Mouse (Mus musculus) frontal cortex, adult (tissue): Measurements from ENCODE around the gene Lypd6.

Experiments
- ATAC-seq: cut with Nextera tagmentation; 2 replicates; pipeline ENCODE4 v1.9.2; 2017; ENCODE audit warnings: mild to moderate bottlenecking, moderate library complexity, mixed read lengths; ENCODE audit not compliant: low TSS enrichment

The Lypd6 gene

DNA sequence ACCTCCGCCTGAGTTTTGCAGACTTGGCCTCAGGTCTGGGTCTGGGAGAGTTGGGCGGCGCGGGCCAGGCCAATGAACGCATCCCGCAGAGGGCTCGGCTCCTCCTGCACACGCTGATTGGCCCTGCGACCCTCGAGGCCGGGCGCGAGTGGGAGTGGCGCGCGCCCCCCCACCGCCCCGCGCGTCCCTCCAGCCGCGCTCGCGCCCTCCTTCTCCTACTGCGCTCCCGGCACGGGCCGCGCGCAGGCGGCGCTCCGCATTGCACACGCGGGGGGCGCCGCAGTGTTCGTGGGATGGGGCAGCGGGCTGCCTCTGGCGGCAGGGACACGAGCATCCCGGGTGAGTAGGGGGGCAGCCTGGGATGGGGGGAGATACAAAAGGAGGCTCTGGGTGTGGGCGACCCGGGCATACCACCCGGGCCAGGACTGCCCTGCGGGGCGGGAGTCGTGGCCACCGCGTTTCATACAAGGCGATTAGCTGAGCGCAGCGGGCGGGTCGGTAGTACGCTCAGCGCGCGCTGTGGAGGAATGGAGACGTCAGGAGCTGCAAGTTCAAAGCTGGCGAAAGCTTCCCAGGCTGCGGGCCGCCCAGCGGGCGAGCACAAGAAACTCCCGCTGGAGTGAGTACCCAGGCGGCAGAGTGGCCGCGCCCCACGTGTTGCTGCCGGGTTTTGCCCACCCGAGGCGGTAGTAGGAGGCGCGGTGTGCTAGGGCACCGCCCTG is at the start of gene Lypd6:
TSS of gene Lypd6 (plus strand) at position 184 of the 722 bp plus-strand sequence.
- peak; percentile 88 for ATAC-seq

DNA sequence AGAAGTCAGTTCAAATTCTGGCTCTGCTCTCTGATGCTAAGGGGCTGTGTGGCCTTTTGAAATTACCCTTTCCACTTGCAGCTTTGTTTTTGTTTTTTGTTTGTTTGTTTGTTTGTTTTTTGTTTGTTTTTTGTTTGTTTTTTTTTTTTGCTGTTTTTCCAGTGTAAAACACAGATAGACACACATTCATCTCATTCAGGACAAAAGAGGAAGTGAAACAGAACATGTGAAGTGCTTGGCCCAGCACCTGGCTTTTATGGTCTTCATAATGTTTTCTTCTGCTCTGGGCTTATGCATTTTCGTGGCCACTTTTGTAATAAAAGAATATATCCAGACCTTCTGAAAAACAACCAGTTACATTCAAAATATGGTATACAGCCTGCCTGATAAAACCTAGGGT is 46.8 kb upstream of the Lypd6 start:
- ATAC-seq, result no peak

DNA sequence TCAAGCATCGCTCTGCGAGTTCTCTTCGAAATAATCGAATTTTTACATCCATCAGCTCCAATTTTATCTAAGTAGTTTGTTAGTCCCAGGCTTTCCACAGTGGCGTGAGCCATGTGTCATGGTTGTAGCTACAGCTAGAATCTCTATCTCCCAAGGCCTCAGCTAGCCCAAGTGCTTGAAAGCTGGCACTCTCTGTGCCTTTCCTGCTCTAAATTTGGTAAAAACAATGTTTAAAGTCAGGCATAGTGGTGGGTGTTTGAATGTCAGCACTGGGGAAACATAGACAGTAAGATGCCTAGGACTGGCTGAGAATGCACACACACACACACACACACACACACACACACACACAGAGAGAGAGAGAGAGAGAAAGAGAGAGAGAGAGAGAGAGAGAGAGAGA is 40.7 kb upstream of the Lypd6 start:
- ATAC-seq, result peak; percentile 96

- ATAC-seq, result no peak
Measured at GRCm38 (mm10) chr2:50028930-50029329, 37.3 kb upstream of the Lypd6 start.

DNA sequence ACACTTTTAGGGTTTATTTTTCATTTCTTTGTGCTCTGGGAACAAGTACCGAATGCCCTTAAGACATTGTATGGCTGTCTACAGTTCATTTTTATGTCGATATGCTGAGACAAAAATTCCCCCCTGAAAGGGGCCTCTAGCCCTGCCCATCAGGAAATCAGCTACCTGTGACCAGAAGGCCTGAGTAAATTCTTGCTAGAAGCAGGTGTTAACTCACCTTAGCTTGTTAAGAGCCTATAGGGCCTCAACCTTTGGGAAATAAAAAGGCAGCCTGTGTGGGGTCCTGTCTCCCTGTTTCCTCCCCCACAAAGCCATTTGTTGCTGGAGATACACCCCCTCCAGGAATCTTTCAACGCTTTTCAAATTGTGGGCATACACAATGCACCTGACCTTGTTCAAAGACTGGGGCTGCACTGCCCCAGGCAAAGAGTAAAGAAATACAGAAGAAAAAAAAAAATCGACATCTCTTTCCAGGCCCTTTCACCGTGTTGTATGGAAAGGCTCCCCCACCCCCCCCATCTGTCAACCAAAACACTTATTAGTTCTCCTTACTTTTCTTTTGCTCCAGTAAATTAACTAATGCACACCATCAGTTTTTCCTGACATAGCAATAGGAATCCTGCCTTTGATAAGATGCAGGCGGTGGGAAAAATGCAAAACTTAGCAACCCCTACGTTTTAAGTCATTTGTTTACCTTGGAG is 21.9 kb upstream of the Lypd6 start:
- ATAC-seq, result no peak

DNA sequence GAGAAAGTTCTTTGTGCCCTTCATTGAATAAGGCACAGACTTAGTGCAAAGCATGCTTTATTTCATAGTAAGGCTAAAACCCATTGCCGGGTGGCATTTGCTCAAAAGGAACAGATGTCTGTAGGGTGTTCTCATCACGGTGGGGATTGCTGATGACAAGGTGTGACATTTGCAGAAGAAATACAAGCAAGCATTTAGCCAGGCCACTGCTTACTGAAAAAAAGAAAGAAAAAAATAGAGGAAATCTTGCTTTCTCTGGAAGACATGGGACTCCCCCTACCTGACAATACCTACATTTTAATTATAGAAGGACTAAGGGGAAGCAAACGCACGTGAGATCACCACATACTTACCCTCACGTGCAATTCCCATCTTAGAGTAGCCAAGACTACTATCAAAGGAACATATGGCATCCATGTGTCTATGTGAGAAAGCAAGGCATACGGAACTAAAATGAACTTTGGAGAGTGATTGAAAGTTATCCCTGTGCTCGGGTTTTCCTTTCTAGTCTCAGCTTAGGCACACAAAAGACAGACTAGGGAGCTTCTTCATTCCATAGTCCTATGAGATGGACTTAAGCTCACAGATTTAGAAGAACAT is 21.3 kb upstream of the Lypd6 start:
- ATAC-seq, result peak; percentile 90

DNA sequence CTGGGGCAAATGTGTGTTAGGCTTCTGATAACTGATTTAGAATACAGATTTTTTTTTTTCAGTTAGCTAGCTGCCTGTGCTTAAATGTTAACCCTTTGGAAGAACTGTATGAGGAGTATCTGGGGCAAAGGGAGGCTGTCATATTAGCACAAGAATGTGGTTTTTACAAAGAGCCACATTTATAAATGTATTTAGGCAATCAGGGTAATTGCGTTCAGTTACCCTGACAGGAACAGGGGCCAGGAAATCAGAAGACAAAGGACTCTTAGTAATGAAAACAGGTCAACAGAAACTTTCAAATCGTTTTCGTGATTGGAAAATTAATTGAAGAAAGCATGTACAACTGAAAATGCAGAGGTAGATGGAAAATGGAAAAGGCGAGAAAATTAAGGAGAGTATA is 20.4 kb upstream of the Lypd6 start:
- no peak for ATAC-seq

DNA sequence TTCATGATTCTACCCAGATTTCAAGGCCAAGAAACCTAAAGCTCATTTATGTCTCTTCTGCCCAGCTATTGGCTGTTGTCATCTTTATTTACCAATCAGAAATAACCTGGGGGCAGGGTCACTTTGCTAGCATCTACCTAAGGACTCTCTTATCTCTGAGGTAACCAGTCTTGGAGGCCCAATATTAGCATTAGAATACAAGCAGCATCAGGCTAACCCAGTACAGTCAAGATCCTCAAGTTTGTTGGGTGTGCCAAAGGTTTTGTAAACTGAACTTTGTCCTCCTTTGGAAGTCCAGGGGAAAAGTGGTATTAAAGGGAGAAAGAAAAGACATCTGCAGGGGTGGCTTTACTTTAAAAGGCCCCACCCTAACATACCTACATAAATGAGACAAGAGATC is 17.8 kb upstream of the Lypd6 start:
- no peak for ATAC-seq

GRCm38 (mm10) chr2:50053893-50054292 is 12.3 kb upstream of the Lypd6 start:
- no peak for ATAC-seq

GRCm38 (mm10) chr2:50065902-50066245 is 355 bp upstream of the Lypd6 start:
- ATAC-seq, result peak; percentile 60

GRCm38 (mm10) chr2:50066968-50067315 is 713 bp downstream of the Lypd6 start:
- no peak for ATAC-seq

DNA sequence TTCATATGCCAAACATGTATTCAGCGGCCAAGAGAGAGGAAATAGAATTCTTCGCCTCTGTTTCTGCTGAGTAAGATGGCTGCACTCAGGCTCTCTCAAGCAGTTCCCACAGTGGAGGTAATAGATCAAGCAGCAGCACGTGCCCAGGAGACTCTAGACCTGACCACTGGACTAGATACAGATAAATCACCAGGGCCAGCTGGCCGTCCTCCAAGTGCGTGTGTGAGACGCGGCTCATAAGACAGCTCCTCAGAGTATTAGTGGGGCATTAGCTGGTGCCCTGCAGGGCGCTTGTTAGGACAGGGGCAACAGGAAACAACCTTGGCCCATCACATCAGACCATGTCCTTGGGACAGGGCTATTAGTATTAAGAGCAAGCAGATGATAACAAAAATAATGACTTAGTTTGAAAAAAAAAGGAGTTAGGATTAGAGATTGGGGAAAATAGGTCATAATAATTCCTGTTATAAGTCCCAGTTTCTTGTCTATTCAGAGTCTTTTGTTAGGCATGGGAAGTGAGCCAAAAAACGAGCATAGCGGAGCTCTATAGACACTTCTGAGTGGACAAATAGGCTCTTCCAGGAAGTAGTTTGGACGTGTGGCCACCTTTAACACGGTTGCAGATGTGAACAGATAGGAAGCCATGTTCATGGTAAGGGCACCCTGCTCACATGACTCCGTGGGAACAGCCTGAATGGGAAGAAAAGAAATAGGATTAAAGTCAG is 3.5 kb downstream of the Lypd6 start:
- ATAC-seq, result no peak

DNA sequence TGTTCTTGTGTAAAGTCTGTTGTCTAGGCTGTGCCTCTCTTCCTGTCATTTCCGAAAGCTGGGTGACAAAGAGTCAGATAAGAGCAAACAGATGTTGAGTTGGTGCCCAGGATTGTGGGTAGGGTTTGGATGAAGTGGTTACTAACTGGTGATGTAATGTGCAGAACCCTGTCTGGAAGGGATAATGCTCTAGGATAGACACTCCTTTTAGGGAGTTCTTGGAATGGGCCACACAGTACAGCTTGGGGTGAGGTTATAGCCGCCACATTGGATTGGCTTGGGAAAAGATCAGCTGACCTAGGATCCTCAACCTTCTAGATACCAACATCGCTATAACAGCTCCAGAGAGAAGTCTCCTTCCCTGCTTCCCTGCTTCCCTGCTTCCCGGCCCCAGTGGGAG is 5.9 kb downstream of the Lypd6 start:
- no peak for ATAC-seq

- ATAC-seq, result no peak
Measured at GRCm38 (mm10) chr2:50084746-50085145, 18.5 kb downstream of the Lypd6 start.

- ATAC-seq, result no peak
Measured at GRCm38 (mm10) chr2:50087761-50088160, 21.5 kb downstream of the Lypd6 start.

DNA sequence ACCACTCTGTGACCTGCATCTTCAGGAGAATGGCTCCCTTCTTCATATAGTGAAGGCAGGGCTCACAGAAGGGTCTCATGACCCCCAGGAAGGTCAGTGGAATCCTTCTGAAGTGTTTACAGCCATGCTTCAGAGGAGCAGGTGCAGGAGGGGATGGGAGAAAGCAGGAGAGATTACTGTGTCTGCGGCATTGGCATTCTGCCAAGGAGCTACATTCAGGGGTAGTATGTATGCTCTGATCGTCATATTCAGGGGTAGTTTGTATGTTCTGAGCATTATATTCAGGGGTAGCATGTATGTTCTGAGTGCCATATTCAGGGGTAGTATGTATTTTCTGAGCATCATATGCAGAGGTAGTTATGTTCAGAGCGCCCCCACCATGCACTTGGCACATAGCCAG is 30.1 kb downstream of the Lypd6 start:
- ATAC-seq, result no peak

DNA sequence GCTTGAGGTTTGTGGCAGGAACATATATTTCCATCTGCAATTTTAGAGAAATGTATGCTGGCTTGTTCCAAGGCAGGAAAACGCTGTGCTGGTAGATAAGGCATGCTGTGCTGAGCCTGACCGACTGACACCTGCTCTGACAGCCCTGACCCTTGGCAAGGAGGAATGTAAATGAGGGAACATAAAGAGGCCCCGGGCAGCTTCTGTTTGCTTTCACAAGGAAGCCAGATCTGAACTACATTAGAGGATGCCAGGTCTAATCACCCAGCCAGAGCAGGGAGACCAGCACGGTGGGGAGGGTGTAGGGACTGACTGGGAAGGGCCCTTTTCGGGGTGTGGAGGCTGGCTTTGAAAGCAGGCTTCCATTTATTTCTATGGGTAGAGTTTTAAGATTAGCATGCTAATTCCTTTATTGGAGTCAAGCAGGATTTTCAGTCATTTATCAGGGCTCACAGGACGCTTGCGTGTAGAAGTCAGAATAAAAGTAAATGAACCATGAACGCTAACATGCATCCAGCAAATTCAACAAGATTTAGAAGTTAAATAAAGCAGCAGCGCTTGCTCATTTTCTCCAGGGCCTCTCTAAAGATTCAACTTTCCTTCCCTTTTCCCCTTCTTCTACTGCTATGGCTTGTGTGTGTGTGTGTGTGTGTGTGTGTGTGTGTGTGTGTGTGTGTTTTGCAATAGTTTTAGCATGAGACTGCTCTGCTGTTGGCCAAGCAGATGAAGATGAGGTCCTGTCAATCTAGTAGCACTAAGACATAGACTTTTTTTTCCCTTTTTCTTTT is 34.3 kb downstream of the Lypd6 start:
- peak; percentile 38; the same call in 1 of the 2 replicates for ATAC-seq

- ATAC-seq, result no peak
Measured at GRCm38 (mm10) chr2:50101152-50101450, 34.9 kb downstream of the Lypd6 start.

GRCm38 (mm10) chr2:50103850-50104503 is 37.7 kb downstream of the Lypd6 start:
- ATAC-seq, result no peak

DNA sequence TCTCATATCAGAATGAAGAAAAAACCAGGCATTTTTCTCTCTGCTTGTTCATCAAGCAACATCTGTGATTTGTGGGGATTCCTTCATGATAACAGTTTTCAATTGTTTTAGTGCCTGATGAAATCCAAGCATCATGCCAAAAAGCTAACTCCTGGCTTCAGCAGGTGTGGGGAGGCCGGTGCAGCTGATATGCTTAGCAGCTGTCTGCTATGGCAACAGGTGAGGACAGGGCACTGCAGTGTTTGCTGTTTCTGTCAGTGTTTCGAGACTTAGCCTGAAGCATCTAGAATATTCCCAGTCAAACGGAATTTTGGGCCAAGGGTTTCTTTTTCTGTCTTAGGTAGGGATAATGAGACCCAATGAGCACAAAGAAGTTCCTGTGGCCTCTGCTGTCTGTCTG is 39.4 kb downstream of the Lypd6 start:
- ATAC-seq, result no peak

DNA sequence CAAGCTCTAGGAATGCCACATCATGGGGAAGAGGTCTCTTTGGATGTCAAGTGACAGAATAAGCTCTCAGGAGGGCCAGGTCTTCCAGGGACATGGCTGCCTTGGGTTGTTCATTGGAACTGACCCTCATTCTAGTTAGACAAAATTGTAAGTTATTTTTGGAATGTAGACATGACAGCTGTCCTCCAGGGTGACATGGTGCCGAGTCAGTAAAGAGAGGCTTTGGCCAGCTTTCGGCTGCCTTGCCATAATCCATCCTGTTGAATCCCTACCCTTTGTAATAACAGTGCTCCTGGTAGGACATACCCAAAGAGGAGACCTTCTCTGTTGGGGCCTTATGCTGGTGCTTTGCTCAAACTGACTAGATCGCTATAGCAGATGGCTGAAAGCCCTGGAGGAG is 39.8 kb downstream of the Lypd6 start:
- no peak for ATAC-seq

DNA sequence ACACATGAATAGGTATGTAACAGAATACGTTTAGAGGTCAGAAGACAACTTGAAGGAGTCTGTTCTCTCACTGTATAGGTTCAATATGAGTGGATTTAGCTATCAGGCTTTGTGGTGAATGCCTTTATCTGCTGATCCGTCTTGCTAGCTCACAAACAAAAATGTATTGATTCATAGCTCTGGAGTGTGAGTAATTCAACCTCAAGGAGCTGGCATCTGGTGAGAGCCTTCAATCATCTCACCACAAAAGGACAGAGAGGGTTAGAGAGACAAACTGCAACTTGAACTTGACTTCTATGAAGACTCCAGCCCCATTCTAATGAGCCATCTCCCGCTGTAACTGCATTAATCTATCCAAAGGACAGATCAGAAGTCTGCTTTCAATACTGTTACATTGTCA is 40.6 kb downstream of the Lypd6 start:
- no peak for ATAC-seq
